Mouse (Mus musculus) testis, adult 2 months (tissue): ENCODE data around the gene Klhl42. TPM values are rescaled to one million over a fixed set of nuclear protein-coding genes. Genes with fewer than 3 reads are reported as not detected.

ENCODE experiments used
- H3K27ac ChIP-seq: fragments of 200-500 bp; 2 replicates; pipeline ENCODE4 v1.5.1; 2012; ENCODE audit warnings: low read depth, low read length; ENCODE audit not compliant: control insufficient read depth, insufficient read depth
- H3K27me3 ChIP-seq: fragments of 200-500 bp; 2 replicates; pipeline ENCODE4 v1.6.1; 2012; ENCODE audit warnings: mild to moderate bottlenecking, low read length, moderate library complexity; ENCODE audit not compliant: control insufficient read depth, insufficient read depth
- H3K36me3 ChIP-seq: fragments of 200-500 bp; 2 replicates; pipeline ENCODE4 v1.6.1; 2012; ENCODE audit warnings: mild to moderate bottlenecking, low read length; ENCODE audit not compliant: control insufficient read depth, insufficient read depth
- H3K4me1 ChIP-seq: fragments of 200-500 bp; 2 replicates; pipeline ENCODE4 v1.6.1; 2012; ENCODE audit warnings: low read length; ENCODE audit not compliant: control insufficient read depth, insufficient read depth
- H3K4me3 ChIP-seq: fragments of 200-500 bp; 2 replicates; pipeline ENCODE4 v1.5.1; 2012; ENCODE audit warnings: low read depth, mild to moderate bottlenecking, low read length, moderate library complexity, mixed read lengths; ENCODE audit not compliant: control insufficient read depth
- CTCF ChIP-seq: fragments of 200-500 bp; IDR thresholded peaks from 2 replicates; pipeline ENCODE4 v1.5.1; 2012; ENCODE audit warnings: low read depth, mild to moderate bottlenecking, inconsistent platforms, low read length, moderate library complexity; ENCODE audit not compliant: control insufficient read depth, insufficient read depth, insufficient replicate concordance
- POLR2A ChIP-seq: fragments of 200-500 bp; IDR thresholded peaks from 2 replicates; pipeline ENCODE4 v1.6.1; 2012; ENCODE audit warnings: low read depth, mild to moderate bottlenecking, inconsistent platforms, low read length, moderate library complexity; ENCODE audit not compliant: control insufficient read depth
- polyA plus RNA-seq: library from polyadenylated mRNA; depleted of rRNA; stranded (reverse); fragments of >200 nt; gene quantifications from 2 replicates; pipeline ENCODE4 v1.2.3, GENCODE M21; 2012

Gene Klhl42
- polyA plus RNA-seq, 1 experiment: 2.8 TPM

DNA sequence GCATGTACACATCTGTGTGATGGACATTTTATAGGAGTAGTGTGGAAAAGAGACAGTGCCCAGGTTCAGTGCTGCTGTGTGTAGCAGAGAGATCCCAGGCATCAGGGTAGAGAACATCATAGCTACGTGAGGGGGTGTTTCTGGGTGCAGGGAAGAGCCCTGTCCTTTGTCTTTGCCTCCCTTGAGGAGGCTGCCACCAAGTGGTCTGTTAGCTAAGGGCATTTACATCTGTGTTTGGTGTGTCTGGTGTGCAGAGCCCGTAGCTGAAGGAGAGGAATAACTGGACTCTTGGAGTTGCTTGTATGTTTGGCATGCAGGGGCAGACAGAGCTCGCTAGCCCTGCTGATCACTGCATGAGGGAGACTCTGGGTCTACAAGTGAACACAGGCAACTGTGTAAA is 11.1 kb downstream of the Klhl42 start:
- no peaks in the 10 kb centered on the region for H3K36me3 ChIP-seq
- H3K4me1 ChIP-seq: no peaks in the 10 kb centered on the region; the same call in 1 of the 2 replicates
- TF ChIP-seq CTCF (no peak), POLR2A (no peak)
- H3K27me3 ChIP-seq: no peaks in the 10 kb centered on the region
- no peak overlapping the region for H3K4me3 ChIP-seq
- no peak overlapping the region for H3K27ac ChIP-seq

DNA sequence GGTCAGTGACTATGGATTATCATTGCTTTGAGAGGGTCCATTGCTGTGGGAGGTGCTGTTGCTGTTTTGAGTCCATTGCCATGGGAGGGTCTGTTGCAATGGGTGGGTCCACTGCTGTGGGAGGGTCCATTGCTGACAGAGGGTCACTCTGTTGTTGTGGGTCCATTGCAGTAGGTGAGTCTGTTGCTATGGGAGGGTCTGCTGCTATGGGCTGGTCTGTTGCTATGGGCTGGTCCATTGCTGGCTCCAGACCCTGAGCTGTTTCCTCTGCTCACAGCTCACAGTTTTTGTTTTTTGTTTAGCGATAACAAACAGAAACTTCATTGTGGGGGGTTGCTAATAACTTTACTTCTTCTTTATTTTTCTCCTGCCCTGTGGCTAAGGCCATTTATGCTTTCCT is 14.3 kb downstream of the Klhl42 start:
- Histone ChIP-seq H3K27ac (no peak overlapping the region), H3K36me3 (no peaks in the 10 kb centered on the region), H3K27me3 (no peaks in the 10 kb centered on the region), H3K4me1 (no peaks in the 10 kb centered on the region; the same call in 1 of the 2 replicates), H3K4me3 (no peak overlapping the region)
- no peak for TF ChIP-seq CTCF

DNA sequence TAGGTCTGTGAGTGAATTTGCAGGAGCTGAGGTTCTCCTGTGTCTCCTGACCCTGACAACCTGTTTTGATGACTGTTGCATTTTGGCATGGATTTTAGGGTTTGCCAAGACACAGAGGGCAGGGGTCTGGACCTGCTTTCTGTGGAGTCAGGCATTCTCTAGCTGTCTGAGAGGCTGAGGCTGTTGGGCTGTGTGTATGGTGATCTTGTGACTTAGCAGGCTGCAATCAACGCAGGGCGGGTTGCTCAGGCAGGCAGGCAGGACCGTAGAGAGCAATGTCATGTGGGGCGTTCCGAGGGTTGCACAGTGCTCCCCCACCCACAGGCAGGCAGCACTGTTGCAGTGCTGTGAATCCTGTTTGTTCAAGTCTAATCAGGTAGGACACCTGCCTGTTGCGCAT is 15.5 kb downstream of the Klhl42 start:
- no peaks in the 10 kb centered on the region; the same call in 1 of the 2 replicates for H3K4me1 ChIP-seq
- no peaks in the 10 kb centered on the region for H3K36me3 ChIP-seq
- TF ChIP-seq CTCF (no peak), POLR2A (no peak)
- no peak overlapping the region for H3K4me3 ChIP-seq
- H3K27me3 ChIP-seq: no peaks in the 10 kb centered on the region
- no peak overlapping the region for H3K27ac ChIP-seq

DNA sequence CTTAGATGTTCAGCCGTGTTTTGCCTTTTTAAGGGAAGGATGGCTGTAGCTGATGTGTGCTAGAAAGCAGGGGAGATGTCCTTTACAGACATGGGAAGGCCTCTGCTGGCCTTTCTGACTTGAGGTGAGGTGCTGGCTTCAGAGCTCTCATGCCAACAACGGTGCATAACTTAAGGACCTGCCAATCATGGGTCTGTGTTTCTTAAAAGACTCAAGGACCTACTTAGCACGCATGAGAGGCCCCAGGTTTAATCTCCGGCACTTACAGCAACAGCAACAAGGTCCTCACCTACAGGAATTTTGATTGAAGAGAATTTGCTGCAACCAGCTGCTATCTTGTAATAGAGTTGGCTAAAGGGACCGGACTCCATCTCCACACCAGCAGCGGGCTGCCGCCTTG is 18.1 kb downstream of the Klhl42 start:
- no peaks in the 10 kb centered on the region for H3K27me3 ChIP-seq
- no peak overlapping the region for H3K4me3 ChIP-seq
- no peak overlapping the region for H3K27ac ChIP-seq
- no peaks in the 10 kb centered on the region for H3K4me1 ChIP-seq
- H3K36me3 ChIP-seq: no peaks in the 10 kb centered on the region
- TF ChIP-seq POLR2A (no peak), CTCF (no peak)

DNA sequence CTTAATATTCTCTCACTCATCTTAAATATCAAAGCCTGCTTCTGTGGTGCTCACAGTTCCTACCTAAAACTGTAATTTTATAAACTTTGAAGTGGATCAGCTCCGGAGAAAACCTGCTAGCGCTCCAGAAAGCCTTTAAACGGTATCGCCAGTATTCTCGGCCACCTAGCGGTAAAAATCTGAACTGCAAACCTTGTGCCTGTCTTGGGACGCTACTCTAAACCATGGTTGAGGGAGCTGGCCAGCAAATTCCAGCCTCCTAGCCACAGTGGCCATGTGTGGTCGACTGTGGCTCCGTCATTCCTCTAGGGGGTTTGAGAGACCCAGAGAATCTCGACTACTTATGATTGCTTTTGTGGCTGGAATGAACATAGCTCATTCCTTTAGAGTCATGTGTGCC is 25.4 kb downstream of the Klhl42 start:
- TF ChIP-seq CTCF: peak; percentile 59; the same call in 1 of the 2 replicates
- no peak for TF ChIP-seq POLR2A
- H3K36me3 ChIP-seq: no peaks in the 10 kb centered on the region
- H3K27me3 ChIP-seq: no peaks in the 10 kb centered on the region
- no peaks in the 10 kb centered on the region for H3K4me1 ChIP-seq
- no peak overlapping the region for H3K27ac ChIP-seq
- no peak overlapping the region for H3K4me3 ChIP-seq

DNA sequence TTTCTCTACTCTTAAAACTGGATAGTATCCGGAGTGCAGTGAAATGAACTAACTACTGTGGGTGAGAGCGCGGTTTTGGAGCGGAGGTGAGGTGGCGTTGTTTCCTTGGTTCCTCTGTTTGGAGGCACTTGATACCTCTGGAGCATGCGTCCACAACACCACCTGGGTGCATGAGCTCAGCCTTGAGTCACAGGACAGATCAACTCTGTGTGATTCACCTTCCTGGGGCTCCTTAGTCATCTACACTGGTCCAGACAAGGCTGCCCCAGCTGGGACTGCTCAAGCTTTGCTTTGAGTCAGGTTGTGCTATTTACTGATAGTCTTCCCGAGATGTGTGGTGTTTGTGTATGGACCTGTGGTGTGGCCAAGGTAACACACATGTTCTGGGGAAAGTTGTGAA is 26.6 kb downstream of the Klhl42 start:
- TF ChIP-seq POLR2A: no peak
- TF ChIP-seq CTCF: no peak
- no peak overlapping the region for H3K4me3 ChIP-seq
- H3K36me3 ChIP-seq: no peaks in the 10 kb centered on the region
- no peaks in the 10 kb centered on the region for H3K27me3 ChIP-seq
- H3K27ac ChIP-seq: no peak overlapping the region
- H3K4me1 ChIP-seq: no peaks in the 10 kb centered on the region

DNA sequence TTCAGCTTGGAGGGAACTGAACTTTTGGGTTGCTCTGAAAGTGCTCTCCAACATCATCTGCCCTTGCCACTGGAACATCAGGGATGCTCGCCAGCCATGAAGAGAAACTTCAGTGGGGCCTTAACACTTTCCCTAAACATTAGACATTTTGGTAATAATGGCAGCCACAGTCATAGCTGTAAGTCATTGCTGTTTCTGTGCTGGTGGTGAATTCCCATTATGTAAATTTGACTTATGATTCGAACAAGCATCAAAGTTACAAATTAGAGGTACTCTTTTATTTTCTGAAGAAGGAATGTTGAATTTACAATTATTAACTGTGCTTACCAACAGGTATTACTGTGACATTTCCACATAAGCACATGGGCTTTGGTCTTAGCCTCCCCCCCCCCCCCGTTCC is 27.0 kb downstream of the Klhl42 start:
- Histone ChIP-seq H3K4me1 (no peaks in the 10 kb centered on the region), H3K27ac (no peak overlapping the region), H3K36me3 (no peaks in the 10 kb centered on the region), H3K4me3 (no peak overlapping the region), H3K27me3 (no peaks in the 10 kb centered on the region)
- no peak for TF ChIP-seq POLR2A
- TF ChIP-seq CTCF: no peak

DNA sequence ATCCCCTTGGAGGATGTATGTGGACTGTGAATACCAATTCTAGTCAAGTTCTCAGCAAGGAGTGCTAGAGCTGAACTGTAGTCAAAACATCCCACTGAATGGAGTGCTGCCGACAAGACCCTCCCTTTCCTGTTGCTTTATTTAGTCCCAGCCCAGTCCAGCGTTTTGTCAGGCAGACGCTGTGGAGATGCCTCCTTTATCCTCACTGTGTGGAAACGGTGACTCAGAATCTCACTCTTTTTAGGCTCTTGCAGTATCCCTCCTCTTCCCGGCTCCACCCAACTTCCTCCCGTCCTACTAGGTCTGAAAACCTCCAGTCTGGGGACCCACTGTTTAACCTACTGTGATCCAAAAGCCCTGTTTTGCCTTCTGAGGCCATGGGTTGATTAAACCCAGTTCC is 30.1 kb downstream of the Klhl42 start:
- Histone ChIP-seq H3K27ac (no peak overlapping the region), H3K4me3 (no peak overlapping the region), H3K4me1 (no peaks in the 10 kb centered on the region), H3K27me3 (no peaks in the 10 kb centered on the region), H3K36me3 (no peaks in the 10 kb centered on the region)
- TF ChIP-seq CTCF (no peak), POLR2A (no peak)
